Mouse (Mus musculus) left cerebral cortex, postnatal 4 days (tissue): ENCODE data around the gene Txnrd1. TPM values are rescaled to one million over a fixed set of nuclear protein-coding genes. Genes with fewer than 3 reads are reported as not detected.

Source experiments
- DNase-seq: peaks from one replicate; pipeline ENCODE4 v3.0.0-alpha.2; 2022
- intact Hi-C: fragments of 180-260 bp; cut with DNase I; formaldehyde crosslinking; loops from one replicate; pipeline ENCODE4 v1.15.1; 2025
- total RNA-seq, 2 experiments: library from RNA; stranded (reverse); gene quantifications; 2 replicates each; pipeline ENCODE4 v1.2.3; 2021

The Txnrd1 gene
- total RNA-seq, 2 experiments from 2014 or later: 90.2 to 94.2 TPM

GRCm38 (mm10) chr10:82863106-82863680, 29.4 kb downstream of the Txnrd1 start:
- DNase-seq: peak; percentile 30
- intact Hi-C loops: no loop called here

- peak; percentile 36 for DNase-seq
- intact Hi-C loops: no loop called here
These were observed 30.1 kb downstream of the Txnrd1 start for GRCm38 (mm10) chr10:82863827-82864226.

DNA sequence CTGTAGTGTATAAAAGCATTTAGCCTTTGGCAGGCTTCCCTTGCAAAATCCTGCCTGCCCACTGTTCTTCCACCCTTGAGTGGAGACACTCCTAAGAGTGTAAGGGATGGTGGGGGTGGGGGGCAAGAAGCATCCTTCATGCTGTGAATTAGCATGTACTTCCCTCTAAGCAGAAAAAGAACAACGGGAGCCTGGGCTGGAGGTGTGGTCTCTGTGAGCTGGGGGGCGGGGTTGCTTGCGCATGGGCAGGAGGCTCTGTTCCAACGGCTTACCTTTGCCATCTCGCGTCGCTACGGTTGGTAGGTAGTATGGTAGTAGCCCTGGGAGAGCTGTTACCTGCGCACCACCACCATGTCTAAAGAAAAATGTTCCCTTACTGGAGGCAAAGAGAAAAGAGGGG, 32.6 kb downstream of the Txnrd1 start, which contains the start of gene Eid3:
Eid3 (plus strand) TSS at position 271 of the 400 bp plus-strand sequence.
- intact Hi-C loops: no loop called here
- peak; percentile 24 for DNase-seq

DNA sequence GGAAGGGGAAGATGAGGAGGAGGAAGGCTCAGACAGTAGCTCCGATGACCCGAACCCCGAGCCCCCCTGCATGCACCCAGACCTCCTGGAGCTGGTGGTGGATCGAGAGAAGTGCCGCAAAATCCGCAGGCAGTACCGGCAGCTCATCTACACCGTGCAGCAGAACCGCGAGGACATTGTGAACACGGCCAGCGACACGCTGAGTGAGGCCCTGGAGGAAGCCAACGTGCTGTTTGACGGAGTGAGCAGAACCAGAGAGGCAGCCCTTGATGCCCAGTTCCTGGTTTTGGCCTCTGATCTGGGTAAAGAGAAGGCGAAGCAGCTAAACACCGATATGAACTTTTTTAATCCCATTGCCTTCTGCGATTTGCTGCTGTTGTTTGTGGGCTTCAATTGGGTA, 33.1 kb downstream of the Txnrd1 start:
- intact Hi-C loops: no loop called here
- no peak for DNase-seq

GRCm38 (mm10) chr10:82868418-82869086, 34.8 kb downstream of the Txnrd1 start:
- intact Hi-C loops: no loop called here

GRCm38 (mm10) chr10:82875446-82875845, 41.7 kb downstream of the Txnrd1 start:
- intact Hi-C loops: no loop called here
- DNase-seq: no peak

More at GRCm38 (mm10) chr10:82868418-82869086, 34.8 kb downstream of the Txnrd1 start:
- no peak for DNase-seq

DNA sequence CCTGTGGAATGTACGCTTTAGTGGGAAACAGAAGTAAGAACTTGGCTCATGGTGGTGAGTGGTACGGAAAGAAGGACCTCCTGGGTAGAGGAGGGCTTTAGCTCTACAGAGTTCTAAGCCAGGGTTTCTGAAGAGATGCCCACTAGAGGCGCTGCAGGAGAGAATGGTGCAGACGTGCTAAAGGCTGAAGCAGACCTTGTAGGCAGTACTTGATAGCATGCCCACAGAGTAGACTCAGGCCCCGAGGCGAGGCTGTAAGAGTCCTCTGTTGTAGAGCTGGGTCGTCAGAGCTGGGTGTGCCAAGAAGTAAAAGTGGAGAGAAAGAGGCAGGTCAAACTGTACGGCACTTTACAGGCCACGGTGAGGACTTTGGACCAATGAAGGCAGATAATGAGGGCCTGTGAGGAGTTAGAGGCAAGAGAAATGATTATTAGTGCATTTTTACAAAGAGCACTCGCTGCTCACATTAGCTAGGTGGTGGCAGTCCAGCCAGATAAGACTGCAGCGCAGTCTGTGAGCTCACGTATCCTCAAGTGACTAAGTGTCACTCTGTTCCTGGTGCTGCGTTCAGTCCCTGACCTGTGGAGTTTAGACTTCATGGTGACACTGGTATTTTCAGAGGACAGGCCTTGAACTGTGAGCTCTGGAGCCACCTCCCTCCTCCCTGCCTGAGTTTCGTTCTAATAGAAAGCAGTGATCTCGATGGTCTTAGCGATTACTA, 42.5 kb downstream of the Txnrd1 start:
- no peak for DNase-seq
- intact Hi-C loops: no loop called here

GRCm38 (mm10) chr10:82887354-82887753, 53.6 kb downstream of the Txnrd1 start:
- intact Hi-C loops: no loop called here
- no peak for DNase-seq

DNA sequence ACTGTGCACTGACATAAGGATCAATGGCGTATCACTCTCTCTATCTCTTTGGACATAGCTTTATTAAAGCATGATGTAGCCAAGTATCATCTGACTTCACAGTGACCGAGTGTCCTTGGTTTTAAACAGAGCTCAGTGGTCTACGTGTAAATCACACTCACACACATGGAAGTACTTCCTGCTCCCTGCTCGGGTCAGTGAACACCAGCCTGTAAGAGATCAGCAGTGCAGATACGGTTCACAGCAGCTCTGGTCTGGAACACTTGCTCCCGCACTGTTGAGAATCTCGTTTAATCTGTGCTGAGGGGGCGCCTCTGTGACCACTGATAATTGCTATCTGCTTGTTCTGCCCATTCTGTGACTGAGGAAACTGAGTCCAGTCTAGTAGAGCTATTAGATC, 54.8 kb downstream of the Txnrd1 start:
- DNase-seq: no peak
- intact Hi-C loops: no loop called here

GRCm38 (mm10) chr10:82889447-82889973, 55.8 kb downstream of the Txnrd1 start:
- peak; percentile 58 for DNase-seq
- intact Hi-C loops: no loop called here

- intact Hi-C loops: no loop called here
These were observed 57.2 kb downstream of the Txnrd1 start for GRCm38 (mm10) chr10:82890936-82891335.

DNA sequence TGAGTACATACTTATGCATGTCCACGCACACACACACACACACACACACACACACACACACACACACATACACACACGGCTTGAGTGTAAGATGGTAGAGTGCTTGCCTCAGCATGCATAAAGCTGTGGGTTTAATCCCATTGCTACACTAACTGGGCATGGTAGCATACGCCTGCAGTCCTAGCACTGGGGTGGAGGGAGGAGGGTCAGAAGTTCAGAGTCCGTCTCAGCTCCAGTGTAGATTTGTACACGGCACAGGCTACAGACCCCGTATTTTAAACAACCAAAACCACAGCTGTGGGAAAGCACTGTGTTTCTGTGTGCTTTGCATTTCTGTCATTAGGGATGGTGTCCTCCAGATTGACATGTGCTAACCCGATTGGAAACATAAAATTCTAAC, 57.7 kb downstream of the Txnrd1 start:
- intact Hi-C loops: no loop called here
- no peak for DNase-seq

More at GRCm38 (mm10) chr10:82890936-82891335, 57.2 kb downstream of the Txnrd1 start:
- no peak for DNase-seq

DNA sequence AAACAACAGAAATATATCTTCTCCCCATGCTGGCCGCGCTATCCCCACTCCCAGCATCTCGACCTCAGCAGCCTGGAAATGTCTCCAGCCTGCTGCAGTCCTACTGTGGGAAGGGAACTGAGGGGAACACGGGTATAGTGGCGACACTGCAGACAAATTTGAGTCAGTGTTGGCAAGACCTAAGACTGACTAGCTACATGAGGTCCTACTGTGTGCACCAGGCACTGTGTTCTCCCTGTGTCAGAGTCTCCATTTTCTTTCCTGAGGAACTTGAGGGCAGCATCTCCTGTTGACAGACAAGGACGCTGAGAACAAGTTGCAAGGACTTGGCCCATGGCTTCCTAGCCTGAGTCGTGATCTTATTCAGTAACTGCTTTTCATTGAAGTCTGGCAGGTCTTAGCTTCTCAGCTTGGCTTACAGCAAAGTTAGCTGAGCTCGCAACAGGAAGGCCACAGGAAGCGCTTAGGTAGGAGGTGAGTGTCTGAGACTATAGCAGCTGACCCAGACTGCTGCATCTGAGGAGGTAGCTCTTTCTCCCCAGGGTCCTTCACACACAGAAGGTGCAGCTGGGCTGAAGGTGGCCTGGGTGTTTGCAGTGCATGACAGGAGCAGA, 58.8 kb downstream of the Txnrd1 start:
- intact Hi-C loops: no loop called here
- DNase-seq: no peak

DNA sequence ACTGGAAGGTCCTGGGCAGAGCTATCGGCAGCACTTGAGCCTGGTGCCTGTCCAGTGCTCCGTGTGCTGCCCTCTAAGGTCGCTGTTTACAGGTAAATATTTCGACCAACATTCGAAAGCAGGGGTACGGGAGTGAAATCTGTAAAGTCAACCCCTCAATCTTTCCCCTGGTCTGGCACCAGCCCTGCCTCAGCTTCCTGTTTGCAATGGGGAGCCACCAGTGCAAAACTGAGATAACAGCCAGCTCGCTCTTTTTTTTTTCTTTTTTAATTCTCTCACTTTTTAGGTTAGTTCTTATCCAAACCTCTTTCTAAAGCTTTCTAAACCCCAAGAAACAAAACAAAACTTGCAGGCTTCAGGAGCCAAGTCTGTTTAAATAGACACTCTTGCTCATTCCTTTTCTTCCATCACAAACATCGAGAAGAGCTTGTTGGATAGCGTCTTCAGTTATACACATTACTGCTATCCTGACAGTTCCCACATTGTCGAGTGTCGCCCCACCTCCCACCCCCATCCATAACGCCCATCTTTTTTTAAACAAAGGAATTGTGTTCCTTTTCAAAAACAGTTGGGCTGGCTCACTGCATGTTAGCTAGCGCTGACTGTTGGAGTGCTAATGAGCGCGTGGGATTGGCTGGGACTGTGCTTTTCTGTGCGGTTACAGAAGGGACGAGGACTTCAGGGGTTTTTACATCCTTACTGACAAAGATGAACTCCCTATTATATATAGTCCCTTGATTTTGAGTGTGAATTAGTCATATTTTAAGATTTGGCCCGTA, 60.3 kb downstream of the Txnrd1 start:
- DNase-seq: no peak
- intact Hi-C loops: no loop called here

DNA sequence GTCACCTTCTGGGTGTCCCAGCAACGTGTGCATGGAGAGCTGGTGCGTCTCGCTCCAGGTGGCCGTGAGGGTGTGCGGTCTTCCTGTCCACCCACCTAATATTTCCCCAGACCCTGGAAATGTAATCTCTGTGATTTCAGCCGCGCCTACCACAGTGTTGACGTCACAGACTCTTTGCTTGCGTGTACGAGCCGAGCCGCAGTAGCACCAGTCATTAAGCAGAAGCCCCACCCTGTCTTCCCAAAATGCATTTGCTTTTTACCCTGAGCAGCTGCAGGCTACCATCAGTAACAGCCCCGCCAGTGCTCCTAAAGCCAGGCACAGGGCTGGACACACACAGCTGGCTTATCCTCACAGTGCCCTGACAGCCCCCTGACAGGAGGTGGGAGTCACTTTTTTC, 64.2 kb downstream of the Txnrd1 start:
- no peak for DNase-seq
- intact Hi-C loops: no loop called here

DNA sequence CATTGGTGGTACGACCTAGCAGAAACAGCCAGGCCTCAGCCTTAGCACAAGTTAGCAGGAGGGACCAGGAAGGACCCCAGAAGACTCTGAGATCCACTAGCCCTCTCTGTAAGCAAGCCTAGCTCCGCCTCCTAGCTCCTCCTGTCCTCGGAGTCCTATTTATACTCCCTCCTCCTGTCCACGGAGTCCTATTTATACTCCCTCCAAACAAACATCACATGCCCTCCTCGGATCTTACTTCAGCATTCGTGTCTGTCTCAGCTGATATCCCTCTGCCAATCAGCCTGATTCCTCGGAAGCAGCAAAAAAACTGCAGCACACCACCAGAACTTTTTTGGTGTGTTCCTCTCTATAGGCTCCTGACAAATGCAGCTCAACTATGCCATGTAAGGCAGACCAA, 65.1 kb downstream of the Txnrd1 start:
- intact Hi-C loops: no loop called here
- DNase-seq: no peak

DNA sequence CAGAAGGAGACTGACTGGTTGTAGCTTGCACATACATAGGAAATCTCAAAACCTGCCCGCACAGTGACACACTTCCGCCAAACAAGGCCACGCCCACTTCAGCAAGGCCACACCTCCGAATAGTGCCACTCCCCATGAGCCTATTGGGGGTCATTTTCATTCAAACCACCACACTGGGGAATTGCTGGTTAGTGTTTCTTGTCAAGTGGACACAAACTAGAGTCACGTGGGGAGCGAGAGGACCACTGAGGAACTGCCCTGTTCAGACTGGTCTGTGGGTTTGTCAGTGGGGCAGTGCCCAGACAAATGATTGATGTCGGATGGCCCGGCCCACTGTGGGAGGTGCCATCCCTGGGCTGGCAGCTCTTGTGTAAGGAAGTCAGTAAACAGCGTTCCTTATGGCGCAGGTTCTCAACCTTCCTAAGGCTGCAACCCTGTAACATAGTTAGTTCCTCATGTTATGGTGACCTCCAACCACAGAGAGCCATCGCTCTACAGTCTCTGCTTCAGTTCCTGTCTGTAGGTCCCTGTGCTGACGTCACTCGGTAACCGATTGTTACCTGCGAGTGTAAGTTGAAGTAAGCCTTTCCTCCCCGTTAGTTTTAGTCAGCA, 66.2 kb downstream of the Txnrd1 start:
- intact Hi-C loops: loop anchor here (5.0 kb wide), 1 partner anchor 138 kb away; the partner anchor contains the start of gene Nfyb

DNA sequence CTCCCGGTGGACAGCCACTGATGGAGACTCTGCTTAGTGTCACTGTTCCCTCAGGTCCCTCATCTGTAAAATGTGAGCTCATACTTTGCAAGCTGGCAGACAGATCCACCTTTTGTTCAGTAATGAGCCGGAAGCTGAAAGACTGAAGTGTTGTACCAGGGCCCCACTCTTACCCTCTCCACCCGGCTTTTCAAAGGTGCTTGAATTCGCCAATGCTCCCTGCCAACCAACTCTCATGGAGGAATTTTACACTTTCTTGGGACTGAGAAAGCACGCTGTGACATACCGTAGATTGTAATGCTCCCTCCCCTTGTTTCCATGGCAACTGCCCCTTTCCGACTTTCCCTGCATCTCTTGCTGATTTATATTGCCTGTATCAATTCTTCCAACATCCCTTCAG, 66.8 kb downstream of the Txnrd1 start:
- intact Hi-C loops: loop anchor here (5.0 kb wide), 1 partner anchor 138 kb away; the partner anchor contains the start of gene Nfyb
- DNase-seq: no peak

More for the DNA sequence above, 66.2 kb downstream of the Txnrd1 start:
- no peak for DNase-seq

- intact Hi-C loops: loop anchor here (5.0 kb wide), 1 partner anchor 139 kb away; the partner anchor contains the start of gene Nfyb
- peak; percentile 83 for DNase-seq
These were observed 67.7 kb downstream of the Txnrd1 start for GRCm38 (mm10) chr10:82901436-82901835.

GRCm38 (mm10) chr10:82908526-82908925, 74.8 kb downstream of the Txnrd1 start:
- intact Hi-C loops: loop anchor here (5.0 kb wide), 1 partner anchor 379 kb away; no protein-coding TSS in a partner anchor
- no peak for DNase-seq
